Mouse (Mus musculus): ENCODE measurements around the gene Il23r.

Il23r gene

GRCm38 (mm10) chr6:67491755-67492154, at the start of gene Il23r:
Il23r (minus strand) TSS chr6:67491855.
- no peak for TF ChIP-seq GATA4 (IDR thresholded peaks at IDR 0.05; ENCODE audit: insufficient replicate concordance, low read length)

- TF ChIP-seq GATA4 (IDR thresholded peaks at IDR 0.05; ENCODE audit: insufficient replicate concordance, low read length) = no peak
Observed at GRCm38 (mm10) chr6:67535777-67536054, 44.1 kb upstream of the Il23r start, which contains the start of gene Tacstd2. Tacstd2 (minus strand) TSS chr6:67535796.

- TF ChIP-seq GATA4 (IDR thresholded peaks at IDR 0.05; ENCODE audit: insufficient replicate concordance, low read length) = no peak
Observed at GRCm38 (mm10) chr6:67535005-67535776, 43.5 kb upstream of the Il23r start.

GRCm38 (mm10) chr6:67534191-67535004, 42.7 kb upstream of the Il23r start:
- TF ChIP-seq GATA4 (IDR thresholded peaks at IDR 0.05; ENCODE audit: insufficient replicate concordance, low read length) = no peak

- no peak for TF ChIP-seq GATA4 (IDR thresholded peaks at IDR 0.05; ENCODE audit: insufficient replicate concordance, low read length)
Observed at GRCm38 (mm10) chr6:67532665-67533440, 41.2 kb upstream of the Il23r start.

- TF ChIP-seq GATA4 (IDR thresholded peaks at IDR 0.05; ENCODE audit: insufficient replicate concordance, low read length) = no peak
Observed at GRCm38 (mm10) chr6:67531822-67532162, 40.1 kb upstream of the Il23r start.

GRCm38 (mm10) chr6:67530992-67531821, 39.6 kb upstream of the Il23r start:
- TF ChIP-seq GATA4 (IDR thresholded peaks at IDR 0.05; ENCODE audit: insufficient replicate concordance, low read length) = no peak

GRCm38 (mm10) chr6:67526356-67526755, 34.7 kb upstream of the Il23r start:
- no peak for TF ChIP-seq GATA4 (IDR thresholded peaks at IDR 0.05; ENCODE audit: insufficient replicate concordance, low read length)

GRCm38 (mm10) chr6:67510752-67511151, 19.1 kb upstream of the Il23r start:
- TF ChIP-seq GATA4 (IDR thresholded peaks at IDR 0.05; ENCODE audit: insufficient replicate concordance, low read length) = no peak

- no peak for TF ChIP-seq GATA4 (IDR thresholded peaks at IDR 0.05; ENCODE audit: insufficient replicate concordance, low read length)
Observed at GRCm38 (mm10) chr6:67481012-67481411, 10.6 kb downstream of the Il23r start.

- TF ChIP-seq GATA4 (IDR thresholded peaks at IDR 0.05; ENCODE audit: insufficient replicate concordance, low read length) = no peak
Observed at GRCm38 (mm10) chr6:67471242-67471641, 20.4 kb downstream of the Il23r start.

- no peak for TF ChIP-seq GATA4 (IDR thresholded peaks at IDR 0.05; ENCODE audit: insufficient replicate concordance, low read length)
Observed at GRCm38 (mm10) chr6:67459424-67459823, 32.2 kb downstream of the Il23r start.

GRCm38 (mm10) chr6:67451330-67451729, 40.3 kb downstream of the Il23r start:
- no peak for TF ChIP-seq GATA4 (IDR thresholded peaks at IDR 0.05; ENCODE audit: insufficient replicate concordance, low read length)

- TF ChIP-seq GATA4 (IDR thresholded peaks at IDR 0.05; ENCODE audit: insufficient replicate concordance, low read length) = no peak
Observed at GRCm38 (mm10) chr6:67445866-67446265, 45.8 kb downstream of the Il23r start.

GRCm38 (mm10) chr6:67443124-67443523, 48.5 kb downstream of the Il23r start:
- TF ChIP-seq GATA4 (IDR thresholded peaks at IDR 0.05; ENCODE audit: insufficient replicate concordance, low read length) = no peak
